Comparison of ENCODE assay signal across 13 mouse cellular contexts in the genomic region with DNA sequence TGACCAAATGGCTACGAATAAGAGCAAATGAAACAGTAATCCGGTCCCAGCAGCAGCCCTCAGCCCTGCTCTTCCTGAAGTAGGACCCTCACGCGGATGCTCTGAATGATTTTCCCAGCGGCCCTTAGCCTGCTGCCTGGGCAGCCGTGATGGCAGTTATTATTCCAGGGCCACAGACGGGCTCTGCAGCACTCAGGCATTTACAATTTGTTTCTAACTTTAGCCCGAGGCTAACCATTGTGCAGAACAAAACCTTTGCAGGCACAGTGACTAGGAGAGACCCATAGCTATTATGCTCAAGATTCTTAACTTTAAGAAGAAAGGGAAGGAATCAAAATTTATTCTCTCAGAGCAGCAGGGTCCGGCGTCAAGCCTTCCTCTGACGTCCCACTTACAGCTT. TPM values are rescaled to one million over a fixed set of nuclear protein-coding genes. Genes with fewer than 3 reads are reported as not detected.
A peak's percentile ranks its signal among the peaks of the same experiment; 100 is the strongest.
DNase-seq lines count a peak whose midpoint lies in the region; ATAC-seq and TF ChIP-seq lines count a peak whose summit lies in the region.
"Had no signal": no experiment of that assay in that cellular context is flagged by ENCODE, and none has a peak within 500 bp of the region (broad histone marks: within the 10 kb centered on the region; RNA-seq: fewer than 3 reads in every experiment).

No protein-coding gene starts in this region.

- no peak overlapping the region for H3K4me3 ChIP-seq in neural tube, embryonic 11.5 days (ENCODE audit: low read depth, low read length)
- H3K4me3 ChIP-seq in hindbrain, embryonic 16.5 days (ENCODE audit: low read length) = no peak overlapping the region
- H3K4me3 ChIP-seq in intestine, postnatal 0 days (ENCODE audit: low read depth, low read length) = no peak overlapping the region
- no peak overlapping the region for H3K4me3 ChIP-seq in heart, embryonic 11.5 days (ENCODE audit: low read depth, low read length)
- H3K4me3 ChIP-seq: gastrocnemius, adult 2 months; lung, embryonic 15.5 days had no signal

- peak overlapping the region; percentile 17; the same call in 1 of the 2 replicates for H3K27ac ChIP-seq in neural tube, embryonic 11.5 days (ENCODE audit: low read depth, low read length)
- H3K27ac ChIP-seq in hindbrain, embryonic 16.5 days (ENCODE audit: low read depth, low read length) = no peak overlapping the region
- H3K27ac ChIP-seq in intestine, postnatal 0 days (ENCODE audit: low read depth, low read length) = no peak overlapping the region
- no peak overlapping the region for H3K27ac ChIP-seq in heart, embryonic 11.5 days (ENCODE audit: low read depth, low read length)
- H3K27ac ChIP-seq: gastrocnemius, adult 2 months; lung, embryonic 15.5 days had no signal

- no peak overlapping the region; the same call in 1 of the 2 replicates for H3K9ac ChIP-seq in neural tube, embryonic 11.5 days (ENCODE audit: low read length)
- no peak overlapping the region for H3K9ac ChIP-seq in hindbrain, embryonic 16.5 days (ENCODE audit: low read depth, low read length)
- no peak overlapping the region for H3K9ac ChIP-seq in intestine, postnatal 0 days (ENCODE audit: low read depth, low read length)
- H3K9ac ChIP-seq in heart, embryonic 11.5 days (ENCODE audit: low read depth, low read length) = no peak overlapping the region
- H3K9ac ChIP-seq: lung, embryonic 15.5 days had no signal

- H3K4me1 ChIP-seq in neural tube, embryonic 11.5 days (ENCODE audit: control insufficient read depth, insufficient read depth, low read length) = peaks cover 7% of the 10 kb centered on the region
- no peaks in the 10 kb centered on the region; the same call in none of the 2 replicates for H3K4me1 ChIP-seq in hindbrain, embryonic 16.5 days (ENCODE audit: control insufficient read depth, insufficient read depth, low read depth, low read length)
- H3K4me1 ChIP-seq in intestine, postnatal 0 days (replicated peaks; ENCODE audit: control insufficient read depth, insufficient read depth, low read length) = no peaks in the 10 kb centered on the region
- H3K4me1 ChIP-seq in heart, embryonic 11.5 days (ENCODE audit: control insufficient read depth, insufficient read depth, low read length) = peaks cover 6% of the 10 kb centered on the region; the same call in 1 of the 2 replicates
- H3K4me1 ChIP-seq: lung, embryonic 15.5 days had no signal

- ATAC-seq in neural tube, embryonic 11.5 days (ENCODE audit: insufficient read depth, low FRiP score, low TSS enrichment) = no peak
- ATAC-seq in hindbrain, embryonic 16.5 days = peak; percentile 6; the same call in 1 of the 2 replicates
- no peak for ATAC-seq in intestine, postnatal 0 days
- ATAC-seq in heart, embryonic 11.5 days (replicated peaks; ENCODE audit: insufficient number of reproducible peaks, low FRiP score, low TSS enrichment) = no peak

- 50% methylated on average over 11 of the region's 11 CpGs for WGBS in neural tube, embryonic 11.5 days
- 33% methylated on average over 11 of the region's 11 CpGs for WGBS in hindbrain, embryonic 16.5 days
- 78% methylated on average over 11 of the region's 11 CpGs for WGBS in intestine, postnatal 0 days
- 66% methylated on average over 11 of the region's 11 CpGs for WGBS in heart, embryonic 11.5 days (ENCODE audit: insufficient replicate concordance)

- H3K36me3 ChIP-seq in neural tube, embryonic 11.5 days (ENCODE audit: control insufficient read depth, insufficient read depth, low read length) = no peaks in the 10 kb centered on the region; the same call in 1 of the 2 replicates
- peaks cover 46% of the 10 kb centered on the region for H3K36me3 ChIP-seq in hindbrain, embryonic 16.5 days (ENCODE audit: control insufficient read depth, insufficient read depth, low read length)
- H3K36me3 ChIP-seq in intestine, postnatal 0 days (ENCODE audit: control insufficient read depth, insufficient read depth) = peaks cover 53% of the 10 kb centered on the region; the same call in 1 of the 2 replicates
- peaks cover 6% of the 10 kb centered on the region for H3K36me3 ChIP-seq in heart, embryonic 11.5 days (ENCODE audit: control insufficient read depth, insufficient read depth, low read length)

- H3K27me3 ChIP-seq in neural tube, embryonic 11.5 days (ENCODE audit: control insufficient read depth, insufficient read depth, low read length) = no peaks in the 10 kb centered on the region
- no peaks in the 10 kb centered on the region for H3K27me3 ChIP-seq in hindbrain, embryonic 16.5 days (replicated peaks; ENCODE audit: control insufficient read depth, insufficient read depth, low read length)
- no peaks in the 10 kb centered on the region for H3K27me3 ChIP-seq in intestine, postnatal 0 days (replicated peaks; ENCODE audit: control insufficient read depth, insufficient read depth, low read length)
- no peaks in the 10 kb centered on the region for H3K27me3 ChIP-seq in heart, embryonic 11.5 days (ENCODE audit: control insufficient read depth, insufficient read depth, low read length)
- H3K27me3 ChIP-seq: CH12.LX; lung, embryonic 15.5 days had no signal

- TF ChIP-seq CTCF in intestine, postnatal 0 days (IDR thresholded peaks at IDR 0.05; ENCODE audit: low read depth) = no peak

- H3K9me3 ChIP-seq in neural tube, embryonic 11.5 days (ENCODE audit: control insufficient read depth, low read length) = no peaks in the 10 kb centered on the region
- no peaks in the 10 kb centered on the region for H3K9me3 ChIP-seq in hindbrain, embryonic 16.5 days (ENCODE audit: control insufficient read depth, low read length)
- H3K9me3 ChIP-seq in intestine, postnatal 0 days (ENCODE audit: control insufficient read depth) = no peaks in the 10 kb centered on the region
- no peaks in the 10 kb centered on the region for H3K9me3 ChIP-seq in heart, embryonic 11.5 days (replicated peaks; ENCODE audit: control insufficient read depth, low read length)
- H3K9me3 ChIP-seq: lung, embryonic 15.5 days had no signal

- peak; percentile 8 for DNase-seq in embryo, embryonic 10.5 days (ENCODE audit: low spot score)
- DNase-seq in embryo, embryonic 9.5 days (ENCODE audit: extremely low spot score) = no peak
- no peak for DNase-seq in neural tube, embryonic 11.5 days (ENCODE audit: low spot score)
- no peak for DNase-seq in neural tube, embryonic 10.5 days (ENCODE audit: extremely low spot score, low spot score)
- DNase-seq in testis, postnatal 10 days (ENCODE audit: low spot score) = no peak
- DNase-seq: gastrocnemius, adult 2 months; kidney, adult 2 months; right cerebral cortex, postnatal 4 days had no signal

- H3K4me2 ChIP-seq in neural tube, embryonic 11.5 days (ENCODE audit: low read depth) = no peak overlapping the region
- H3K4me2 ChIP-seq in hindbrain, embryonic 16.5 days (ENCODE audit: low read length) = no peak overlapping the region
- H3K4me2 ChIP-seq in intestine, postnatal 0 days (replicated peaks; ENCODE audit: low read depth) = no peak overlapping the region
- no peak overlapping the region for H3K4me2 ChIP-seq in heart, embryonic 11.5 days
- H3K4me2 ChIP-seq: lung, embryonic 15.5 days had no signal

RNA-seq across cellular contexts. Expression of gene Prepl, which starts 17.7 kb away (rescaled TPM):
- 67.7 and 75.6 TPM in 2 replicates for polyA plus RNA-seq in neural tube, embryonic 11.5 days (2014; fragmentation: Nextera tagmentation; extraction: Ambion mirVana)
- 131 and 151 TPM in 2 replicates for polyA plus RNA-seq in hindbrain, embryonic 16.5 days (2015; fragmentation: Nextera tagmentation; extraction: Ambion mirVana)
- polyA plus RNA-seq in intestine, postnatal 0 days (2015; fragmentation: Nextera tagmentation; extraction: Ambion mirVana) = 13.7 and 13.8 TPM in 2 replicates
- 27.1 and 32.5 TPM in 2 replicates for polyA plus RNA-seq in heart, embryonic 11.5 days (2014; fragmentation: Nextera tagmentation; extraction: Ambion mirVana)

RNA-seq across cellular contexts. Expression of gene Camkmt, which starts 18.0 kb away (rescaled TPM):
- 11.3 and 12.1 TPM in 2 replicates for polyA plus RNA-seq in neural tube, embryonic 11.5 days (2014; fragmentation: Nextera tagmentation; extraction: Ambion mirVana)
- polyA plus RNA-seq in hindbrain, embryonic 16.5 days (2015; fragmentation: Nextera tagmentation; extraction: Ambion mirVana) = 20.1 and 22.9 TPM in 2 replicates
- 7.7 and 9.2 TPM in 2 replicates for polyA plus RNA-seq in intestine, postnatal 0 days (2015; fragmentation: Nextera tagmentation; extraction: Ambion mirVana)
- 7.0 TPM in 2 replicates for polyA plus RNA-seq in heart, embryonic 11.5 days (2014; fragmentation: Nextera tagmentation; extraction: Ambion mirVana)

RNA-seq across cellular contexts. Expression of gene Slc3a1, which starts 44.2 kb away (rescaled TPM):
- 0.21 and 0.35 TPM in 2 replicates for polyA plus RNA-seq in neural tube, embryonic 11.5 days (2014; fragmentation: Nextera tagmentation; extraction: Ambion mirVana)
- polyA plus RNA-seq in hindbrain, embryonic 16.5 days (2015; fragmentation: Nextera tagmentation; extraction: Ambion mirVana) = 0.09 and 0.17 TPM in 2 replicates
- polyA plus RNA-seq in intestine, postnatal 0 days (2015; fragmentation: Nextera tagmentation; extraction: Ambion mirVana) = 121 and 130 TPM in 2 replicates
- polyA plus RNA-seq in heart, embryonic 11.5 days (2014; fragmentation: Nextera tagmentation; extraction: Ambion mirVana) = 0.17 TPM in 1 of 2 replicates, not detected in the other

Comparison
In these comparisons a context has a peak if more than half of its experiments do, and no peak if none do; other contexts are left out.
1. RNA of gene Slc3a1, which starts 44.2 kb away (polyA plus RNA-seq): 121 to 130 TPM in intestine, postnatal 0 days; 0.21 to 0.35 TPM in neural tube, embryonic 11.5 days, 0.17 TPM in heart, embryonic 11.5 days and 0.09 to 0.17 TPM in hindbrain, embryonic 16.5 days; every median in the first group is over 10 times any median in the second.